Mouse (Mus musculus) stomach, postnatal 0 days (tissue): ENCODE measurements around the gene Ascc1.

Experiments used
- CTCF ChIP-seq: IDR thresholded peaks from 2 replicates; pipeline ENCODE4 v1.5.1; 2016; ENCODE audit warnings: antibody characterized with exemption, low read depth, mild to moderate bottlenecking, moderate library complexity
- EP300 ChIP-seq: optimal IDR thresholded peaks from 2 replicates; pipeline ENCODE3; 2016; ENCODE audit warnings: antibody characterized with exemption

- no peak for TF ChIP-seq CTCF
- TF ChIP-seq EP300, result no peak
Measured at GRCm38 (mm10) chr10:59981336-59981735, 21.3 kb upstream of the Ascc1 start.
